Mouse (Mus musculus) kidney, adult 2 months (tissue): ENCODE results near the gene Epb41l4b. TPM values are rescaled to one million over a fixed set of nuclear protein-coding genes. Genes with fewer than 3 reads are reported as not detected.

Experiments
- DNase-seq: peaks from one replicate; pipeline ENCODE4 v3.0.0; 2021
- H3K27ac ChIP-seq: fragments of 200-500 bp; 2 replicates; pipeline ENCODE4 v1.5.1; 2012; ENCODE audit warnings: low read depth, low read length, control low read depth, inconsistent platforms; ENCODE audit not compliant: insufficient read depth
- H3K27me3 ChIP-seq: fragments of 200-500 bp; replicated peaks from 2 replicates; pipeline ENCODE4 v1.6.1; 2012; ENCODE audit warnings: mild to moderate bottlenecking, moderate library complexity, low read length, inconsistent platforms; ENCODE audit not compliant: control insufficient read depth, insufficient read depth
- H3K36me3 ChIP-seq: fragments of 200-500 bp; 2 replicates; pipeline ENCODE4 v1.6.1; 2012; ENCODE audit warnings: mild to moderate bottlenecking, moderate library complexity, low read length, inconsistent platforms; ENCODE audit not compliant: control insufficient read depth, insufficient read depth
- H3K4me1 ChIP-seq: fragments of 200-500 bp; 2 replicates; pipeline ENCODE4 v1.6.1; 2011; ENCODE audit warnings: low read length; ENCODE audit not compliant: control insufficient read depth, insufficient read depth
- H3K4me3 ChIP-seq: fragments of 200-500 bp; 2 replicates; pipeline ENCODE4 v1.5.1; 2011; ENCODE audit warnings: mild to moderate bottlenecking, low read depth, low read length, control low read depth; ENCODE audit not compliant: insufficient read depth
- CTCF ChIP-seq: fragments of 200-500 bp; conservative IDR thresholded peaks from 2 replicates; pipeline ENCODE4 v1.5.1; 2011; ENCODE audit warnings: low read depth, mild to moderate bottlenecking, control low read depth, low read length, moderate library complexity, mixed read lengths; ENCODE audit not compliant: insufficient read depth, insufficient read length
- POLR2A ChIP-seq: fragments of 200-500 bp; IDR thresholded peaks from one replicate; pipeline ENCODE4 v1.6.1; 2011; ENCODE audit warnings: low read depth, low read length, control low read depth
- WGBS: fragments of 180-500 bp; shearing (Covaris S2); methylation state at CpG from one replicate; pipeline ENCODE4 v1.1.7; 2018; 5-methylcytosine and 5-hydroxymethylcytosine counted together
- polyA plus RNA-seq: library from polyadenylated mRNA; depleted of rRNA; stranded (reverse); fragments of >200 nt; gene quantifications from 2 replicates; pipeline ENCODE4 v1.2.3, GENCODE M21; 2012; rRNA removed

The Epb41l4b gene
- polyA plus RNA-seq = 15.8 and 17.9 TPM in 2 replicates

DNA sequence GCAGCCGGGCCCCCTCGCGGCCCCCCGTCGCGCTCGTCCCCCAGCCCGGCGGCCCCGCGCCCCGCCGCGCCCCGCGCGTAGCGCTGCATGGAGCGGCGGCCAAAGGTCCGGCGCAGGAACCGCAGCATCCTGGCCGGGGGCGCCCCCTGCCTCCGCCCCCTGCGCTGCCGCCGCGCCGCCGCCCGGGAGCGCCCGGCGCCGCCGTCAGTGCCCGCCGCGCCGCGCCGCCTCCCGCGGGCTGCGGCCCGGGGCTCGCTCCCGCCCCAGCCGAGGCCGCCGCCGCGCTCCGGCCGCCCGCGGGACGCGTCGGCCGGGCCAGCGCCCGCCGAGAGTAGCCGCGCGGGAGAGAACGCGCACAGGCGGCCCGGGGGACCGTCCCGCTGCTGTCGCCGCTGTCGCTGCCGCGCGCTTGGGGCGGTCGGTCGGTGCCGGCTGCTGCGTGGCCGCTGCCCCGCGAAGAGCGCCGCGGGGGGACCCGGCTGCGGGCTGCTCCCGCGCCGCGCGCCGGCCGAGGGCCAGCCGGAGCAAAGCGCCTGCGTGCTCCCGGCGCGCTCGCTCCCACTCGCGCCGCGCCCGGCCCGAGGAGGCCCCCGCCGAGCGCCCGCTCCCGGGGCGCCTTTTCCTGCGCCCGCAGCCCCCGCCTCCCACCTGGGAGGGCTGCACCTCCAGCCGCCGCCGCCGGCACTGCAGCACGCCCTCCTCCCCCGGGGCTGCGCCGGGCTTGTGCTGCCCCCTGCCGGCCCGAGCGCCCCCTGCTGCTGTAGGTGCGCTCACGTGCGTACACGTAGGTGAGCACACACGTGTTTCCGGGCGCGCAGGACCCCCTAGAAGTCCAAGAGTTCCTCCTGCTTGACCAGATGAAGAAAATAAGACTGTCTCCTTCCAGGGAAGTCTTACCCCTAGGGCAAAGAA is at the start of gene Epb41l4b:
TSS of gene Epb41l4b (minus strand) at position 412 of the 912 bp plus-strand sequence.
- DNase-seq = peak; percentile 81
- no peaks in the 10 kb centered on the region; the same call in 1 of the 2 replicates for H3K4me1 ChIP-seq
- H3K27me3 ChIP-seq = no peaks in the 10 kb centered on the region
- peak within 1 kb of the TSS; percentile 66 for H3K4me3 ChIP-seq
- no peaks in the 10 kb centered on the region for H3K36me3 ChIP-seq
- TF ChIP-seq POLR2A (no peak), CTCF (peak; percentile 75)
- 7% methylated on average over 142 of the region's 142 CpGs for WGBS
- H3K27ac ChIP-seq = peak within 1 kb of the TSS; percentile 15

DNA sequence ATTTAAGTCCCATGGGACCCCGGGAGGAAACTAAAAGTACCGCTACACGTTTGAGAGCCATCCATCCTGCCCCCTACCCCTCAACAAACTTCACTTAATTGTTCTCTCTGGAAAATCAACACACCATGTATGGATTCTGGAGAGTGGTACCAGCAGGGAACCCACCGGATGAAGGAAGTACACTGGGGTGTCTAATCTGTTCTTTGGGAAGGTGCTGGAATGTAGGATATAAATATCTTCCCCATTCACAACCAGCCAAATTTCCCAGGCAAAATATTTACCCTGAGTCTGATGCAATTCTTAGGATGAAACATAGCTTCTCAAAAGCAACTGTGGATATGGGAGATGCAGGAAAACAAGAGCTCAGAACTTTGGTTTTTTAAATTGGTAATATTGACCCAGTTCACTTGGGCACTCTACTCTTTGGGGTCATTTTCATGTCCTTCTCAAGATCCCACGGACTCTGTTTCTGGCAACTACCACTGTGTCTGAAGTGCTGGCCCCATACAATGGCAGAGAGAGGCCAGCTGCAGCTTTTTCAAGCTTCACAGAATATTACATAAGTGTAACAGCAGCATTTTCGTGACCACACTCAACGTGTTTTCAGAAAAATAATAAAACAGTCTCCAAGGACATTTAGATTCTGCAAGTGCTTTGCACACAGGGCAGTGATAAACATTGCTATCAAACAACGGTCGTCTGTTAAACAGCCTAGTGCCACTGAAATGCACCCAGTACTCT is 48.5 kb upstream of the Epb41l4b start:
- TF ChIP-seq POLR2A (no peak), CTCF (no peak)
- 78% methylated on average over 9 of the region's 9 CpGs for WGBS
- H3K4me3 ChIP-seq = no peak overlapping the region

DNA sequence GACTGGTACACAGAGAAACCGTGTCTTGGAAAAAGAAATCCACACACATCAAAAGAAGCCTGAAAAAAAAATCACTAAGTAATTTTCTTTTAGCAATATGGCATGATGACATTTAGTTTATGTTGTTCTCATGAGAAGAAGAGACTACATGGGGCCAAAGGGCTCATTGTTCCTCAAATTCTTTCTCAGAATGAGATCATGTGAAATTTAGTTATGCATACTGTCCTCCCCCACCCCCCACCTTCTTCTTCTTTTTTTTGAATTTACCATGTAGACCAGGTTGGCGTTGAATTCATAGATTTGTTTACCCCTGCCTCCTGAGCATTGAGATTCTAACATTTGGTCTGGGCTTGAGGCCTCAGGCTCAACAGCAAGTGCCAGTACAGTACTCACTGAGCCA is 46.6 kb upstream of the Epb41l4b start:
- 92% methylated on average over 2 of the region's 2 CpGs for WGBS
- no peak for TF ChIP-seq CTCF
- TF ChIP-seq POLR2A = no peak
- Histone ChIP-seq H3K27me3 (no peaks in the 10 kb centered on the region), H3K4me3 (no peak overlapping the region), H3K36me3 (no peaks in the 10 kb centered on the region), H3K4me1 (no peaks in the 10 kb centered on the region), H3K27ac (no peak overlapping the region)
- no peak for DNase-seq

More for the DNA sequence above, 48.5 kb upstream of the Epb41l4b start:
- H3K4me1 ChIP-seq = no peaks in the 10 kb centered on the region
- no peaks in the 10 kb centered on the region for H3K27me3 ChIP-seq
- no peak for DNase-seq
- no peak overlapping the region for H3K27ac ChIP-seq
- 0 out of 2 replicates have a peak, but pooled peaks cover 1% of the 10 kb centered on the region for H3K36me3 ChIP-seq

DNA sequence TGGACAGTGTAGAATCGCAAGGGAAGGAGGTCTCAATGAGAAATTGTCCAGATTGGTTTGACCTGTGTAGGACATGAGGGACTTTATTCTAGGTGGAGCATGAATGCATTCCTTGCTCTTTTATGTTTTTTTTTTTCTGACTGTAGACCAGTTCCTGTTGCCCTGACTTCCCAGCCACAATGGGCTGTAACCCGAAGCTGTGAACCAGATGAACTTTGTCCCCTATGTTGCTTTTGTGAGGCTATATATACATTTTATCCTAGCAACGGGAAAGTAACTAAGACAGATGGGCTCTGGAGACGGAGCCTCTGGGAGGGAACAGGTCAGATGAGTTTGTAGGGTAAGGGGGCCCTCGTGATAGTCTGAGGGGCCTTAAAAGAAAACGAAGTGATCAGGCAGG is 42.8 kb upstream of the Epb41l4b start:
- WGBS = 12% methylated on average over 6 of the region's 6 CpGs
- no peaks in the 10 kb centered on the region for H3K27me3 ChIP-seq
- no peak overlapping the region for H3K27ac ChIP-seq
- TF ChIP-seq POLR2A (no peak), CTCF (no peak)
- no peaks in the 10 kb centered on the region for H3K4me1 ChIP-seq
- no peak for DNase-seq
- H3K36me3 ChIP-seq = no peaks in the 10 kb centered on the region
- H3K4me3 ChIP-seq = no peak overlapping the region

DNA sequence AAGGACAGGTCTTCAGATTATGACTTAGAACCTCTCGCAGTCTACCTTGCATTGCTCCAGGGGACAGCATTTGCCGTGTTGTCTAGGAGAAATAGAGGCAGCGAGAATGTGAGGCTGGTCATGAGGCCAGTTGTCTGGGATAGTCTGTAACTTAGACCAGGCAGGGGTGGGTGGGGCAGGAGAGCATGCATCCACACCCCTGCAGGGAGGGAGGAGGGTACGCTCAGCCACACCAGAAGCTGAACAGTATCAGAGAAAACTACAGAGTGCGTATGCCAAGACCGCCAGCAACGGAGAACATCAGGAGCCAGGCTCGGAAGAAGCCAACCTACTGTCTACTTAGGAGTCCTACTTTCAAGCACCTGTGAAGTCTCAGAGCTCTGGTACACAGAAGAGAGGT is 42.2 kb upstream of the Epb41l4b start:
- 86% methylated on average over 8 of the region's 8 CpGs for WGBS
- Histone ChIP-seq H3K27me3 (no peaks in the 10 kb centered on the region), H3K4me3 (no peak overlapping the region), H3K36me3 (no peaks in the 10 kb centered on the region), H3K4me1 (no peaks in the 10 kb centered on the region), H3K27ac (no peak overlapping the region)
- no peak for DNase-seq
- no peak for TF ChIP-seq CTCF
- TF ChIP-seq POLR2A = no peak

DNA sequence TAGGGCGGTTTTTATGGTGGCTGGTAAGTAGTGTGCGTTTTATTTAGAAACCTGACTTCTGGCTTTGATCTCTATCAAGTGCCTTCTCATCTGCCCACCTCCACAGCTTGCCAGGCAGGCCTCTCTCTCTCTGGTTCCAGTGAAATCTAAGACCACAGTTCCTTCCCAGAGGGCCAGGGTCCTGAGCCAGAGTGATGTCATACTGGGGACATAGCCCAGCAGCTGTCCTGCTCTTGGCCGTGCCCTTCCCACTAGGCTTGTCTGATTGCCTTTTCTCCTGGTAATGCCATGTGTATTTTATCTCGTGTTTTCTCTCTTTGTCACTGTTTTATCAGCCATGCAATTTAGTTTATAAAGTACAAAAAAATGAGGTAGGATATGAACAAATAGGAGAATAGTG is 40.3 kb upstream of the Epb41l4b start:
- Histone ChIP-seq H3K4me3 (no peak overlapping the region), H3K36me3 (no peaks in the 10 kb centered on the region), H3K4me1 (no peaks in the 10 kb centered on the region), H3K27me3 (no peaks in the 10 kb centered on the region), H3K27ac (no peak overlapping the region)
- TF ChIP-seq POLR2A = no peak
- TF ChIP-seq CTCF = no peak
- 74% methylated on average over 4 of the region's 4 CpGs for WGBS
- DNase-seq = no peak

DNA sequence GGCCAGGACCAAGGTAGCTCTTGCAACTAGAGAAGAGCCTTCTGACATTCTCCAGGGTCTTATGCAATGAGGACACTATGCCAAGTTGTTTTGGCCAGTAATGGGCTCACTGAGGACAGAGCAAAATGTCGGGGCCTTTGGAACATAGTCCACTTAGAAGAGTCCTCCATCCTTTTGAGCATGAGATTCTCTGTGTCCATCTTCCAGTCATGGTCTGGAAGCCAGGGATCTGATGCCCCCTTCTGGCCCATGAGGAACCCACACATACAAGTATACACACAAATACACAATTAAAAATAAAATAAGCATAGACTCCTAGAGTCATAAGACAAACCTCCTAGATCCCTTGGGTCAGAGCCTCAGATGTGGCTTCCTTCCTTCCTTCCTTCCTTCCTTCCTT is 38.3 kb upstream of the Epb41l4b start:
- peak; percentile 60 for TF ChIP-seq CTCF
- no peak for TF ChIP-seq POLR2A
- Histone ChIP-seq H3K4me3 (no peak overlapping the region), H3K27ac (no peak overlapping the region), H3K36me3 (no peaks in the 10 kb centered on the region), H3K27me3 (no peaks in the 10 kb centered on the region), H3K4me1 (no peaks in the 10 kb centered on the region)
- WGBS = 65% methylated on average over 1 of the region's 1 CpGs
- DNase-seq = peak; percentile 56
